Mouse (Mus musculus): ENCODE data around the gene Suds3.

Gene Suds3

GRCm38 (mm10) chr5:117115836-117116366 lies at the start of gene Suds3:
Gene Suds3, minus strand, starts transcription at chr5:117116113.
- CTCF ChIA-PET, result interaction anchor here (0.6 to 2.7 kb wide), 26 partner anchors 9 to 839 kb away, joined by 3 to 21 read pairs (median 4); partner anchors contain the start of gene Pebp1 (in 1 of the 4)
- POLR2A ChIA-PET, result interaction anchor here (0.6 to 2.3 kb wide), 15 partner anchors 9 to 326 kb away, joined by 3 to 13 read pairs (median 4); partner anchors contain the start of gene Pebp1 (in 3 of the 4)

GRCm38 (mm10) chr5:117164923-117165322 lies 49.0 kb upstream of the Suds3 start:
- POLR2A ChIA-PET, result no interaction called here
- CTCF ChIA-PET, result interaction anchor here in 1 of 4 experiments (1.4 kb wide), 1 partner anchor 50 kb away, joined by 3 read pairs; no protein-coding TSS in a partner anchor

- ChIA-PET POLR2A (no interaction called here), CTCF (interaction anchor here in 1 of 4 experiments (1.4 kb wide), 1 partner anchor 49 kb away, joined by 3 read pairs; no protein-coding TSS in a partner anchor)
These were observed 48.6 kb upstream of the Suds3 start for GRCm38 (mm10) chr5:117164516-117164915.

GRCm38 (mm10) chr5:117163790-117164189 lies 47.9 kb upstream of the Suds3 start:
- CTCF ChIA-PET, result interaction anchor here in 1 of 4 experiments (1.4 to 1.8 kb wide), 2 partner anchors 10 to 48 kb away, joined by 3 to 5 read pairs; no protein-coding TSS in a partner anchor

GRCm38 (mm10) chr5:117160499-117160898 lies 44.6 kb upstream of the Suds3 start:
- ChIA-PET POLR2A (interaction anchor here in 3 of 4 experiments (0.6 to 1.6 kb wide), 7 partner anchors 25 to 1060 kb away, joined by 3 to 5 read pairs (median 3); partner anchors contain the start of gene Taok3 (in 1 of the 3)), CTCF (interaction anchor here in 3 of 4 experiments (0.6 to 1.4 kb wide), 4 partner anchors 8 to 45 kb away, joined by 3 to 4 read pairs (median 4); no protein-coding TSS in a partner anchor)

More at GRCm38 (mm10) chr5:117163790-117164189, 47.9 kb upstream of the Suds3 start:
- POLR2A ChIA-PET, result interaction anchor here in 1 of 4 experiments (0.7 kb wide), 1 partner anchor 15 kb away, joined by 4 read pairs; no protein-coding TSS in a partner anchor

- ChIA-PET POLR2A (interaction anchor here in 3 of 4 experiments (0.6 to 1.6 kb wide), 8 partner anchors 15 to 1059 kb away, joined by 3 to 5 read pairs (median 3); partner anchors contain the start of gene Taok3 (in 1 of the 3)), CTCF (interaction anchor here in 3 of 4 experiments (0.6 to 1.4 kb wide), 7 partner anchors 9 to 65 kb away, joined by 3 to 4 read pairs (median 3); no protein-coding TSS in a partner anchor)
These were observed 43.9 kb upstream of the Suds3 start for GRCm38 (mm10) chr5:117159805-117160291.

GRCm38 (mm10) chr5:117159326-117159725 lies 43.4 kb upstream of the Suds3 start:
- ChIA-PET POLR2A (interaction anchor here in 2 of 4 experiments (0.7 to 1.3 kb wide), 4 partner anchors 15 to 751 kb away, joined by 3 read pairs; no protein-coding TSS in a partner anchor), CTCF (interaction anchor here in 1 of 4 experiments (0.6 to 1.0 kb wide), 3 partner anchors 12 to 65 kb away, joined by 3 read pairs; no protein-coding TSS in a partner anchor)

- ChIA-PET POLR2A (interaction anchor here in 2 of 4 experiments (0.6 to 1.3 kb wide), 3 partner anchors 12 to 52 kb away, joined by 3 to 4 read pairs (median 3); no protein-coding TSS in a partner anchor), CTCF (interaction anchor here in 1 of 4 experiments (0.6 kb wide), 2 partner anchors 102 to 1230 kb away, joined by 4 to 5 read pairs; no protein-coding TSS in a partner anchor)
These were observed 42.6 kb upstream of the Suds3 start for GRCm38 (mm10) chr5:117158335-117159018.

GRCm38 (mm10) chr5:117153527-117154091 lies 37.7 kb upstream of the Suds3 start:
- ChIA-PET CTCF (interaction anchor here in 3 of 4 experiments (0.6 to 1.8 kb wide), 12 partner anchors 9 to 152 kb away, joined by 3 to 5 read pairs (median 3); no protein-coding TSS in a partner anchor), POLR2A (interaction anchor here in 2 of 4 experiments (0.6 to 1.6 kb wide), 4 partner anchors 13 to 32 kb away, joined by 3 read pairs; no protein-coding TSS in a partner anchor)

- ChIA-PET CTCF (interaction anchor here in 2 of 4 experiments (0.7 to 1.8 kb wide), 7 partner anchors 9 to 152 kb away, joined by 3 to 5 read pairs (median 3); no protein-coding TSS in a partner anchor), POLR2A (interaction anchor here in 2 of 4 experiments (0.6 to 1.6 kb wide), 3 partner anchors 12 to 33 kb away, joined by 3 read pairs; no protein-coding TSS in a partner anchor)
These were observed 37.0 kb upstream of the Suds3 start for GRCm38 (mm10) chr5:117152944-117153343.

- ChIA-PET POLR2A (interaction anchor here in 2 of 4 experiments (0.5 to 0.6 kb wide), 2 partner anchors 15 to 43 kb away, joined by 3 read pairs; no protein-coding TSS in a partner anchor), CTCF (interaction anchor here in 1 of 4 experiments (0.6 kb wide), 1 partner anchor 91 kb away, joined by 3 read pairs; no protein-coding TSS in a partner anchor)
These were observed 34.2 kb upstream of the Suds3 start for GRCm38 (mm10) chr5:117150068-117150467.

- ChIA-PET POLR2A (no interaction called here), CTCF (interaction anchor here in 1 of 4 experiments (0.6 kb wide), 1 partner anchor 140 kb away, joined by 3 read pairs; no protein-coding TSS in a partner anchor)
These were observed 33.4 kb upstream of the Suds3 start for GRCm38 (mm10) chr5:117149054-117149942.

- CTCF ChIA-PET, result interaction anchor here in 2 of 4 experiments (0.7 to 0.9 kb wide), 3 partner anchors 33 to 1672 kb away, joined by 3 read pairs; no protein-coding TSS in a partner anchor
- POLR2A ChIA-PET, result interaction anchor here (0.6 to 1.5 kb wide), 5 partner anchors 28 to 160 kb away, joined by 3 to 5 read pairs (median 5); partner anchors contain the start of gene Taok3 (in 1 of the 4)
These were observed 31.5 kb upstream of the Suds3 start for GRCm38 (mm10) chr5:117147187-117148095.

GRCm38 (mm10) chr5:117146165-117146564 lies 30.3 kb upstream of the Suds3 start:
- POLR2A ChIA-PET, result no interaction called here
- CTCF ChIA-PET, result interaction anchor here in 3 of 4 experiments (0.6 to 0.7 kb wide), 3 partner anchors 8 to 161 kb away, joined by 3 to 6 read pairs (median 3); no protein-coding TSS in a partner anchor

- POLR2A ChIA-PET, result interaction anchor here in 2 of 4 experiments (0.5 to 1.4 kb wide), 3 partner anchors 16 to 682 kb away, joined by 3 to 5 read pairs (median 3); partner anchors contain the start of gene Taok3 (in 1 of the 2)
These were observed 27.8 kb upstream of the Suds3 start for GRCm38 (mm10) chr5:117143721-117144135.

More at GRCm38 (mm10) chr5:117143721-117144135, 27.8 kb upstream of the Suds3 start:
- CTCF ChIA-PET, result interaction anchor here in 3 of 4 experiments (0.5 to 2.0 kb wide), 18 partner anchors 8 to 147 kb away, joined by 3 to 19 read pairs (median 4); partner anchors contain the start of genes Suds3 (in 1 of the 3) and Taok3 (in 1 of the 3)
